Comparison of ENCODE assay signal across 11 mouse cellular contexts in the genomic region with DNA sequence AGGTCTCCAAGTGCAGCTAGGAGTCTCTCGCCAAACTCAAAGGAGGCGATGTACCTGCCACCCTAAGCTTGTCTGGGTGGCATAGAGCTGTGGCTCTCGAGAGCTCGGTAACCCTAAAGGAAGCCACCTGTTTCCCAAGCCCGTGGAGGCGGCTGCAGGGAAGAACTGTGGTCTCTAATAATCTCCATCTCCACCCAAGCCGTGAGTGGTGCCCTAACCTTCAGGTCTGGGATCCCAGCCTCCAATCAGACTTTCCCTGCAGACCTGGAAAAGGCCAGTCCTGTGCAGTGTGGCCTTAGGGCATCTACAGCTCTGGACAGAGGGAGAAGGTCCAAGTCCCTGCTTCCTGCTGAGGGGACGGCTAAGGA. TPM values are rescaled to one million over a fixed set of nuclear protein-coding genes. Genes with fewer than 3 reads are reported as not detected.
DNase-seq lines count a peak whose midpoint lies in the region; ATAC-seq and TF ChIP-seq lines count a peak whose summit lies in the region.
"Had no signal": no experiment of that assay in that cellular context is flagged by ENCODE, and none has a peak within 500 bp of the region (broad histone marks: within the 10 kb centered on the region; RNA-seq: fewer than 3 reads in every experiment).

No protein-coding gene starts in this region.

- peaks cover 39% of the 10 kb centered on the region for H3K4me1 ChIP-seq in heart, embryonic 15.5 days (replicated peaks)
- H3K4me1 ChIP-seq in cortical plate, adult 2 months (ENCODE audit: control insufficient read depth, insufficient read depth, low read length), result peaks cover 2% of the 10 kb centered on the region; the same call in 1 of the 2 replicates
- peaks cover 44% of the 10 kb centered on the region for H3K4me1 ChIP-seq in hindbrain, embryonic 15.5 days (replicated peaks)
- H3K4me1 ChIP-seq in midbrain, embryonic 14.5 days (ENCODE audit: control insufficient read depth, insufficient read depth, low read length), result peaks cover 24% of the 10 kb centered on the region

- H3K27ac ChIP-seq in heart, embryonic 15.5 days, result no peak overlapping the region
- H3K27ac ChIP-seq in cortical plate, adult 2 months (ENCODE audit: insufficient read depth, low read length), result 0 out of 2 replicates have a peak overlapping the region, but pooled peaks have one; percentile 23
- no peak overlapping the region for H3K27ac ChIP-seq in hindbrain, embryonic 15.5 days (replicated peaks)
- H3K27ac ChIP-seq in midbrain, embryonic 14.5 days (replicated peaks; ENCODE audit: low read depth, low read length), result no peak overlapping the region

- peak overlapping the region; percentile 55 for H3K9ac ChIP-seq in heart, embryonic 15.5 days
- peak overlapping the region; percentile 59; the same call in 1 of the 2 replicates for H3K9ac ChIP-seq in hindbrain, embryonic 15.5 days
- peak overlapping the region; percentile 49; the same call in 1 of the 2 replicates for H3K9ac ChIP-seq in midbrain, embryonic 14.5 days (replicated peaks; ENCODE audit: low read length)

- no peak for DNase-seq in heart, postnatal 4 days
- no peak for DNase-seq in midbrain, embryonic 14.5 days
- no peak for DNase-seq in retina, postnatal 1 day
- no peak for DNase-seq in spleen, adult 12 weeks (ENCODE audit: low spot score)
- no peak for DNase-seq in yolk sac, embryonic 10.5 days (ENCODE audit: low spot score)
- DNase-seq: cerebellum, postnatal 10 days; kidney, postnatal 14 days had no signal

- no peak for ATAC-seq in heart, embryonic 15.5 days (replicated peaks; ENCODE audit: insufficient number of reproducible peaks, insufficient read depth, low FRiP score, low read depth)
- no peak for ATAC-seq in hindbrain, embryonic 15.5 days (ENCODE audit: low FRiP score, low read depth)
- no peak for ATAC-seq in midbrain, embryonic 14.5 days (ENCODE audit: low FRiP score, low TSS enrichment)

- H3K4me2 ChIP-seq in heart, embryonic 15.5 days, result peak overlapping the region; percentile 96
- H3K4me2 ChIP-seq in hindbrain, embryonic 15.5 days, result peak overlapping the region; percentile 94
- H3K4me2 ChIP-seq in midbrain, embryonic 14.5 days (ENCODE audit: low read length), result peak overlapping the region; percentile 87

- TF ChIP-seq POLR2A in cortical plate, adult 2 months (IDR thresholded peaks at IDR 0.05; ENCODE audit: extremely low read depth, insufficient read depth, low read length), result no peak

- H3K36me3 ChIP-seq in heart, embryonic 15.5 days, result no peaks in the 10 kb centered on the region
- no peaks in the 10 kb centered on the region for H3K36me3 ChIP-seq in hindbrain, embryonic 15.5 days
- H3K36me3 ChIP-seq in midbrain, embryonic 14.5 days (ENCODE audit: control insufficient read depth, insufficient read depth, low read length), result no peaks in the 10 kb centered on the region
- H3K36me3 ChIP-seq: G1E had no signal

- peaks cover 45% of the 10 kb centered on the region for H3K27me3 ChIP-seq in heart, embryonic 15.5 days
- H3K27me3 ChIP-seq in hindbrain, embryonic 15.5 days, result peaks cover 22% of the 10 kb centered on the region; the same call in 1 of the 2 replicates
- peaks cover 40% of the 10 kb centered on the region for H3K27me3 ChIP-seq in midbrain, embryonic 14.5 days (ENCODE audit: control insufficient read depth, insufficient read depth, low read length)

- no peak for TF ChIP-seq CTCF in cortical plate, adult 2 months (IDR thresholded peaks at IDR 0.05; ENCODE audit: extremely low read depth, insufficient read depth, low read length)

- 14% methylated on average over 8 of the region's 8 CpGs for WGBS in heart, embryonic 15.5 days
- WGBS in hindbrain, embryonic 15.5 days, result 7% methylated on average over 8 of the region's 8 CpGs
- 4% methylated on average over 8 of the region's 8 CpGs for WGBS in midbrain, embryonic 14.5 days

- no peaks in the 10 kb centered on the region for H3K9me3 ChIP-seq in heart, embryonic 15.5 days (replicated peaks)
- no peaks in the 10 kb centered on the region for H3K9me3 ChIP-seq in hindbrain, embryonic 15.5 days
- H3K9me3 ChIP-seq in midbrain, embryonic 14.5 days (ENCODE audit: control insufficient read depth, low read length), result no peaks in the 10 kb centered on the region
- H3K9me3 ChIP-seq: G1E had no signal

- peak overlapping the region; percentile 60 for H3K4me3 ChIP-seq in heart, embryonic 15.5 days
- peak overlapping the region; percentile 69 for H3K4me3 ChIP-seq in cortical plate, adult 2 months (ENCODE audit: insufficient read depth, low read length)
- H3K4me3 ChIP-seq in hindbrain, embryonic 15.5 days, result peak overlapping the region; percentile 54
- H3K4me3 ChIP-seq in midbrain, embryonic 14.5 days (replicated peaks; ENCODE audit: low read depth, low read length), result peak overlapping the region; percentile 42

RNA-seq across cellular contexts. Expression of gene Sox8, which starts 1.0 kb away (rescaled TPM):
- 0.73 and 1.5 TPM in 2 replicates for polyA plus RNA-seq in heart, embryonic 15.5 days (2015; fragmentation: Nextera tagmentation; extraction: Ambion mirVana)
- total RNA-seq in heart, postnatal 4 days (2021), result under 1 TPM; 0.45 to 0.48 TPM
- 42.5 and 51.6 TPM in 2 replicates for polyA plus RNA-seq in cortical plate, adult 2 months (2012; rRNA removed)
- 17.8 and 23.8 TPM in 2 replicates for polyA plus RNA-seq in hindbrain, embryonic 15.5 days (2015; fragmentation: Nextera tagmentation; extraction: Ambion mirVana)
- polyA plus RNA-seq in midbrain, embryonic 14.5 days (2014; fragmentation: Nextera tagmentation; extraction: Ambion mirVana), result 8.0 and 13.5 TPM in 2 replicates
- polyA plus RNA-seq: G1E had no signal

RNA-seq across cellular contexts. Expression of gene Lmf1, which starts 7.4 kb away (rescaled TPM):
- polyA plus RNA-seq in heart, embryonic 15.5 days (2015; fragmentation: Nextera tagmentation; extraction: Ambion mirVana), result 33.0 and 34.7 TPM in 2 replicates
- 10 to 100 TPM; 26.2 to 27.6 TPM for total RNA-seq in heart, postnatal 4 days (2021)
- polyA plus RNA-seq in cortical plate, adult 2 months (2012; rRNA removed), result 17.2 and 17.9 TPM in 2 replicates
- polyA plus RNA-seq in hindbrain, embryonic 15.5 days (2015; fragmentation: Nextera tagmentation; extraction: Ambion mirVana), result 23.8 and 25.1 TPM in 2 replicates
- polyA plus RNA-seq in midbrain, embryonic 14.5 days (2014; fragmentation: Nextera tagmentation; extraction: Ambion mirVana), result 19.5 and 20.8 TPM in 2 replicates
